Mouse (Mus musculus) MEL (cell line): ENCODE data around the gene Ccdc88c. TPM values are rescaled to one million over a fixed set of nuclear protein-coding genes. Genes with fewer than 3 reads are reported as not detected.

Experiments used
- DNase-seq: peaks from one replicate; pipeline ENCODE4 v3.0.0; 2011; ENCODE audit warnings: low read depth, low spot score
- H3K27ac ChIP-seq: 2 replicates; pipeline ENCODE4 v1.5.1; 2012; ENCODE audit warnings: low read depth, mild to moderate bottlenecking, control low read depth, low read length, moderate library complexity; ENCODE audit not compliant: control insufficient read depth
- H3K27me3 ChIP-seq, 2 experiments: fragments of 150-350 bp in 1 of 2; sonication (generic) in 1 of 2; 2 replicates each; pipeline ENCODE4 v1.6.1; 2012; ENCODE audit warnings: low read length in 2 of 2, mild to moderate bottlenecking in 2 of 2, improper control_type of control experiment in 1 of 2, moderate library complexity in 1 of 2; ENCODE audit not compliant: insufficient read depth in 2 of 2, control insufficient read depth in 1 of 2
- H3K36me3 ChIP-seq, 2 experiments: 2 replicates each; pipeline ENCODE4 v1.6.1; 2012 to 2014; ENCODE audit warnings: low read length in 2 of 2, improper control_type of control experiment in 1 of 2, inconsistent platforms in 1 of 2, mild to moderate bottlenecking in 1 of 2; ENCODE audit not compliant: insufficient read depth in 2 of 2, control insufficient read depth in 1 of 2
- H3K4me1 ChIP-seq, 2 experiments: fragments of 150-350 bp in 1 of 2; sonication (generic) in 1 of 2; 2 replicates each; pipeline ENCODE4 v1.6.1; 2012; ENCODE audit warnings: low read length in 2 of 2, improper control_type of control experiment in 1 of 2, mild to moderate bottlenecking in 1 of 2; ENCODE audit not compliant: insufficient read depth in 2 of 2, control insufficient read depth in 1 of 2
- H3K4me3 ChIP-seq, 2 experiments: fragments of 150-350 bp in 1 of 2; sonication (generic) in 1 of 2; 2 replicates each; pipeline ENCODE4 v1.5.1; 2012; ENCODE audit warnings: low read depth in 2 of 2, low read length in 2 of 2, mild to moderate bottlenecking in 2 of 2, moderate library complexity in 2 of 2, control low read depth in 1 of 2, improper control_type of control experiment in 1 of 2; ENCODE audit not compliant: control insufficient read depth in 1 of 2, insufficient read depth in 1 of 2
- H3K79me2 ChIP-seq: 2 replicates; pipeline ENCODE4 v1.6.1; 2012; ENCODE audit warnings: mild to moderate bottlenecking, low read length, moderate library complexity; ENCODE audit not compliant: control insufficient read depth, poor library complexity, insufficient read depth
- H3K9ac ChIP-seq: 2 replicates; pipeline ENCODE4 v1.6.1; 2012; ENCODE audit warnings: low read depth, mild to moderate bottlenecking, control low read depth, low read length, moderate library complexity; ENCODE audit not compliant: control insufficient read depth, poor library complexity, severe bottlenecking
- H3K9me3 ChIP-seq: fragments of 150-350 bp; sonication (generic); replicated peaks from 2 replicates; pipeline ENCODE4 v1.6.1; 2012; ENCODE audit warnings: mild to moderate bottlenecking, low read length, improper control_type of control experiment, moderate library complexity; ENCODE audit not compliant: insufficient read depth
- CTCF ChIP-seq, 3 experiments: IDR thresholded peaks in 2 of 3; conservative IDR thresholded peaks in 1 of 3; 2 replicates each; pipeline ENCODE4 v1.5.1; 2011 to 2012; ENCODE audit warnings: low read length in 3 of 3, low read depth in 2 of 3, mild to moderate bottlenecking in 2 of 3, improper control_type of control experiment in 1 of 3, inconsistent platforms in 1 of 3, mixed read lengths in 1 of 3, moderate library complexity in 1 of 3; ENCODE audit not compliant: control insufficient read depth in 1 of 3, insufficient read depth in 1 of 3, poor library complexity in 1 of 3, severe bottlenecking in 1 of 3
- E2F4 ChIP-seq: IDR thresholded peaks from 2 replicates; pipeline ENCODE4 v1.6.1; 2011; ENCODE audit warnings: low read depth, low read length, improper control_type of control experiment, borderline replicate concordance
- ELF1 ChIP-seq: IDR thresholded peaks from 2 replicates; pipeline ENCODE4 v1.6.1; 2014; ENCODE audit warnings: low read depth, mild to moderate bottlenecking, inconsistent platforms, low read length, improper control_type of control experiment, moderate library complexity
- EP300 ChIP-seq, 2 experiments: IDR thresholded peaks; 2 replicates each; pipeline ENCODE4 v1.6.1; 2011; ENCODE audit warnings: improper control_type of control experiment in 2 of 2, low read length in 2 of 2, low read depth in 1 of 2, mild to moderate bottlenecking in 1 of 2
- GABPA ChIP-seq: IDR thresholded peaks from 2 replicates; pipeline ENCODE4 v1.6.1; 2012; ENCODE audit warnings: low read depth, mild to moderate bottlenecking, inconsistent platforms, low read length, improper control_type of control experiment, moderate library complexity
- HCFC1 ChIP-seq: IDR thresholded peaks from 2 replicates; pipeline ENCODE4 v1.6.1; 2012; ENCODE audit warnings: low read depth, mild to moderate bottlenecking, inconsistent platforms, low read length, improper control_type of control experiment, moderate library complexity
- JUND ChIP-seq: IDR thresholded peaks from 2 replicates; pipeline ENCODE4 v1.6.1; 2011; ENCODE audit warnings: low read depth, mild to moderate bottlenecking, improper control_type of control experiment, low read length
- MAFK ChIP-seq: IDR thresholded peaks from 2 replicates; pipeline ENCODE4 v1.6.1; 2011; ENCODE audit warnings: low read depth, mild to moderate bottlenecking, low read length, improper control_type of control experiment, borderline replicate concordance
- MEF2A ChIP-seq: IDR thresholded peaks from 2 replicates; pipeline ENCODE4 v1.6.1; 2014; ENCODE audit warnings: low read depth, mild to moderate bottlenecking, inconsistent platforms, low read length, improper control_type of control experiment; ENCODE audit not compliant: poor library complexity, insufficient replicate concordance, severe bottlenecking; ENCODE audit errors: extremely low read depth
- MYC ChIP-seq: IDR thresholded peaks from 2 replicates; pipeline ENCODE4 v1.6.1; 2011; ENCODE audit warnings: low read depth, mild to moderate bottlenecking, low read length, improper control_type of control experiment, moderate library complexity
- NELFE ChIP-seq: IDR thresholded peaks from 2 replicates; pipeline ENCODE4 v1.6.1; 2011; ENCODE audit warnings: low read depth, low read length, improper control_type of control experiment
- NRF1 ChIP-seq: IDR thresholded peaks from 2 replicates; pipeline ENCODE4 v1.6.1; 2014; ENCODE audit warnings: low read depth, mild to moderate bottlenecking, inconsistent platforms, low read length, improper control_type of control experiment, moderate library complexity; ENCODE audit not compliant: poor library complexity, insufficient read depth, severe bottlenecking
- POLR2A ChIP-seq, 2 experiments: IDR thresholded peaks; 2 replicates each; pipeline ENCODE4 v1.6.1; 2011 to 2012; ENCODE audit warnings: low read length in 2 of 2, mild to moderate bottlenecking in 2 of 2, control low read depth in 1 of 2, improper control_type of control experiment in 1 of 2, low read depth in 1 of 2, moderate library complexity in 1 of 2; ENCODE audit not compliant: control insufficient read depth in 1 of 2, insufficient read depth in 1 of 2, poor library complexity in 1 of 2
- POLR2AphosphoS2 ChIP-seq: IDR thresholded peaks from 2 replicates; pipeline ENCODE4 v1.6.1; 2011; ENCODE audit warnings: low read length, improper control_type of control experiment
- RAD21 ChIP-seq: IDR thresholded peaks from 2 replicates; pipeline ENCODE4 v1.6.1; 2011; ENCODE audit warnings: mild to moderate bottlenecking, low read depth, low read length, improper control_type of control experiment
- SIN3A ChIP-seq: IDR thresholded peaks from 2 replicates; pipeline ENCODE4 v1.6.1; 2012; ENCODE audit warnings: low read length, improper control_type of control experiment, inconsistent platforms
- TAL1 ChIP-seq: IDR thresholded peaks from 2 replicates; pipeline ENCODE4 v1.6.1; 2012; ENCODE audit warnings: mild to moderate bottlenecking, inconsistent platforms, low read length, moderate library complexity, mixed read lengths
- UBTF ChIP-seq: IDR thresholded peaks from 2 replicates; pipeline ENCODE4 v1.6.1; 2012; ENCODE audit warnings: low read depth, mild to moderate bottlenecking, inconsistent platforms, low read length, improper control_type of control experiment, moderate library complexity, borderline replicate concordance; ENCODE audit not compliant: insufficient read depth
- USF1 ChIP-seq: IDR thresholded peaks from 2 replicates; pipeline ENCODE4 v1.6.1; 2014; ENCODE audit warnings: low read depth, mild to moderate bottlenecking, inconsistent platforms, low read length, improper control_type of control experiment, moderate library complexity
- USF2 ChIP-seq, 2 experiments: IDR thresholded peaks; 2 replicates each; pipeline ENCODE4 v1.6.1; 2011 to 2012; ENCODE audit warnings: improper control_type of control experiment in 2 of 2, low read length in 2 of 2, borderline replicate concordance in 1 of 2, inconsistent platforms in 1 of 2, low read depth in 1 of 2, mild to moderate bottlenecking in 1 of 2; ENCODE audit not compliant: insufficient read depth in 1 of 2
- ZKSCAN1 ChIP-seq: IDR thresholded peaks from 2 replicates; pipeline ENCODE4 v1.6.1; 2012; ENCODE audit warnings: low read depth, mild to moderate bottlenecking, inconsistent platforms, low read length, improper control_type of control experiment, moderate library complexity
- ZNF384 ChIP-seq: IDR thresholded peaks from 2 replicates; pipeline ENCODE4 v1.6.1; 2012; ENCODE audit warnings: low read depth, mild to moderate bottlenecking, inconsistent platforms, low read length, improper control_type of control experiment
- polyA plus RNA-seq, 2 experiments: library from polyadenylated mRNA; stranded (reverse) in 1 of 2; unstranded in 1 of 2; fragments of >175 nt in 1 of 2; fragments of >200 nt in 1 of 2; gene quantifications; 2 replicates each; pipeline versions ENCODE4 v1.2.1 to v1.2.4; 2012; ENCODE audit warnings: low replicate concordance in 2 of 2, low read depth in 1 of 2; ENCODE audit not compliant: insufficient read length in 2 of 2, insufficient read depth in 1 of 2, missing spikeins in 1 of 2
- total RNA-seq: library from RNA; depleted of rRNA; stranded (reverse); fragments of 300-350 nt; gene quantifications from 2 replicates; pipeline ENCODE4 v1.2.3, GENCODE M21; 2012

The Ccdc88c gene
- total and polyA plus RNA-seq, 3 experiments = 8.7 to 15.3 TPM; not detected in 1

GRCm38 (mm10) chr12:100873612-100874011 is 155.2 kb downstream of the Ccdc88c start:
- no peaks in the 10 kb centered on the region for H3K36me3 ChIP-seq
- H3K9ac ChIP-seq = no peak overlapping the region
- peaks cover 0 to 9% of the 10 kb centered on the region in 2 experiments; a peak in 3 of 4 replicates for H3K27me3 ChIP-seq
- no peaks in the 10 kb centered on the region for H3K79me2 ChIP-seq
- no peak overlapping the region for H3K4me3 ChIP-seq
- H3K27ac ChIP-seq = no peak overlapping the region
- peak in 1 of 2 experiments; percentile 39; a peak in 1 of 4 replicates for TF ChIP-seq USF2 (IDR thresholded peaks at IDR 0.05; ENCODE audit: borderline replicate concordance in 1 of 2, insufficient read depth in 1 of 2, low read depth in 1 of 2, low read length in 2 of 2)
- TF ChIP-seq POLR2A (IDR thresholded peaks at IDR 0.05; ENCODE audit: control insufficient read depth in 1 of 2, insufficient read depth in 1 of 2, low read depth in 1 of 2, low read length in 2 of 2, poor library complexity in 1 of 2) = no peak
- peak; percentile 82 for TF ChIP-seq USF1
- TF ChIP-seq HCFC1 = peak; percentile 74
- no peaks in the 10 kb centered on the region for H3K9me3 ChIP-seq
- no peak for DNase-seq
- no peaks in the 10 kb centered on the region for H3K4me1 ChIP-seq

GRCm38 (mm10) chr12:100871841-100872240 is 157.0 kb downstream of the Ccdc88c start:
- H3K4me3 ChIP-seq = no peak overlapping the region
- H3K9ac ChIP-seq = no peak overlapping the region
- no peaks in the 10 kb centered on the region for H3K36me3 ChIP-seq
- peaks cover 0 to 10% of the 10 kb centered on the region in 2 experiments; a peak in 3 of 4 replicates for H3K27me3 ChIP-seq
- no peak overlapping the region for H3K27ac ChIP-seq
- no peaks in the 10 kb centered on the region for H3K4me1 ChIP-seq
- TF ChIP-seq UBTF (no peak), RAD21 (no peak), E2F4 (no peak), NRF1 (no peak), MAFK (no peak), NELFE (no peak), JUND (no peak), ZKSCAN1 (no peak), MYC (no peak), TAL1 (no peak), USF1 (no peak), ELF1 (no peak), EP300 (IDR thresholded peaks at IDR 0.05; ENCODE audit: low read depth in 1 of 2, low read length in 2 of 2) (no peak), POLR2AphosphoS2 (no peak), CTCF (IDR thresholded peaks at IDR 0.05 in 2 of 3, conservative IDR thresholded peaks at IDR 0.05 in 1 of 3; ENCODE audit: control insufficient read depth in 1 of 3, insufficient read depth in 1 of 3, low read depth in 2 of 3, low read length in 3 of 3, poor library complexity in 1 of 3, severe bottlenecking in 1 of 3) (no peak), ZNF384 (no peak), SIN3A (no peak), MEF2A (no peak), GABPA (no peak)
- no peak for DNase-seq
- H3K9me3 ChIP-seq = no peaks in the 10 kb centered on the region
- H3K79me2 ChIP-seq = no peaks in the 10 kb centered on the region
